In the genomic region with DNA sequence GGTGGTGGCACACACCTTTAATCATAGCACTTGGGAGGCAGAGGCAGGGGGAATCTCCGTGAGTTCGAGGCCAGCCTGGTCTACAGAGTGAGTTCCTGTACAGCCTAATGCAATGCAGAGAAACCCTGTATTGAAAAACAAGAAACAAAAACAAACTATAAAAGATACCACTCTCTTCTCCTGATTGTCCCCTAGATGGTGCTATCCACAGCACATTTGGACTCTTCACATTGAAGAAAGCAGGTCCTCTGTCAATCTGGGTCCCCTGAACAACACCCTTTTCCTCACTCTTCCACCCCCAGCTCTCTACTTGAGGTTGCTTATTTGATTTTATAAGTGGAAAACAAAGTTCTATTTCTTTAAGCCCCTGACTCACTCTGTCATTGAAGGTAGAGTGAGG, we compare ENCODE assay signal across 16 mouse cellular contexts. TPM values are rescaled to one million over a fixed set of nuclear protein-coding genes. Genes with fewer than 3 reads are reported as not detected.
A peak's percentile ranks its signal among the peaks of the same experiment; 100 is the strongest.
DNase-seq lines count a peak whose midpoint lies in the region; ATAC-seq and TF ChIP-seq lines count a peak whose summit lies in the region.
"Had no signal": no experiment of that assay in that cellular context is flagged by ENCODE, and none has a peak within 500 bp of the region (broad histone marks: within the 10 kb centered on the region; RNA-seq: fewer than 3 reads in every experiment).

No protein-coding gene starts in this region.

- no peaks in the 10 kb centered on the region for H3K9me3 ChIP-seq in forebrain, embryonic 14.5 days (replicated peaks; ENCODE audit: control insufficient read depth, low read length)
- no peaks in the 10 kb centered on the region for H3K9me3 ChIP-seq in forebrain, embryonic 15.5 days
- H3K9me3 ChIP-seq: forebrain, embryonic 10.5 days; intestine, embryonic 15.5 days; stomach, embryonic 15.5 days had no signal

- 79% methylated on average over 2 of the region's 2 CpGs for WGBS in forebrain, embryonic 14.5 days
- 55% methylated on average over 2 of the region's 2 CpGs for WGBS in forebrain, embryonic 15.5 days

- peak; percentile 11 for DNase-seq in forebrain, embryonic 14.5 days (ENCODE audit: low spot score)
- peak in 1 of 2 experiments; percentile 5 for DNase-seq in layer of hippocampus, adult 2 months (ENCODE audit: low spot score in 2 of 2)
- no peak for DNase-seq in layer of hippocampus, adult 8-10 months (ENCODE audit: low spot score in 2 of 2)
- DNase-seq in 3T3-L1 (ENCODE audit: low read depth, low spot score) (peak; percentile 28), MEL-GATA-1-ER (ENCODE audit: extremely low read depth, low read depth) (peak; percentile 9), adipocyte (ENCODE audit: low spot score) (no peak)
- DNase-seq: gastrocnemius, postnatal 25 days; heart, postnatal 14 days; right cerebral cortex, postnatal 4 days had no signal

- ATAC-seq in forebrain, embryonic 14.5 days: no peak
- ATAC-seq in forebrain, embryonic 15.5 days (replicated peaks): no peak
- no peak for ATAC-seq in granulocyte monocyte progenitor cell, adult 5-6 weeks (replicated peaks; ENCODE audit: poor library complexity, severe bottlenecking)
- ATAC-seq: activated CD4-positive, CD25-positive, alpha-beta regulatory T cell, adult 4 months; intestine, embryonic 15.5 days had no signal

- H3K27ac ChIP-seq in forebrain, embryonic 14.5 days (ENCODE audit: low read depth, low read length): no peak overlapping the region
- no peak overlapping the region for H3K27ac ChIP-seq in forebrain, embryonic 15.5 days (replicated peaks)
- H3K27ac ChIP-seq in layer of hippocampus, adult 2 months: no peak overlapping the region
- H3K27ac ChIP-seq: forebrain, embryonic 10.5 days; intestine, embryonic 15.5 days; macrophage; stomach, embryonic 15.5 days had no signal

- H3K4me2 ChIP-seq in forebrain, embryonic 14.5 days (ENCODE audit: low read length): no peak overlapping the region
- no peak overlapping the region for H3K4me2 ChIP-seq in forebrain, embryonic 15.5 days (replicated peaks)
- H3K4me2 ChIP-seq: intestine, embryonic 15.5 days; stomach, embryonic 15.5 days had no signal

- H3K36me3 ChIP-seq in forebrain, embryonic 14.5 days (ENCODE audit: control insufficient read depth, insufficient read depth, low read length): no peaks in the 10 kb centered on the region
- H3K36me3 ChIP-seq in forebrain, embryonic 15.5 days: no peaks in the 10 kb centered on the region
- H3K36me3 ChIP-seq: forebrain, embryonic 10.5 days; intestine, embryonic 15.5 days; stomach, embryonic 15.5 days had no signal

- no peaks in the 10 kb centered on the region for H3K4me1 ChIP-seq in forebrain, embryonic 14.5 days (ENCODE audit: control insufficient read depth, insufficient read depth, low read length)
- H3K4me1 ChIP-seq in forebrain, embryonic 15.5 days: no peaks in the 10 kb centered on the region
- H3K4me1 ChIP-seq: forebrain, embryonic 10.5 days; intestine, embryonic 15.5 days; stomach, embryonic 15.5 days had no signal

- H3K27me3 ChIP-seq in forebrain, embryonic 14.5 days (replicated peaks; ENCODE audit: control insufficient read depth, insufficient read depth, low read length): no peaks in the 10 kb centered on the region
- no peaks in the 10 kb centered on the region for H3K27me3 ChIP-seq in forebrain, embryonic 15.5 days
- H3K27me3 ChIP-seq: intestine, embryonic 15.5 days; stomach, embryonic 15.5 days had no signal

- no peak overlapping the region for H3K9ac ChIP-seq in forebrain, embryonic 14.5 days (ENCODE audit: low read length)
- no peak overlapping the region for H3K9ac ChIP-seq in forebrain, embryonic 15.5 days (replicated peaks)
- H3K9ac ChIP-seq: intestine, embryonic 15.5 days; stomach, embryonic 15.5 days had no signal

- H3K4me3 ChIP-seq in forebrain, embryonic 14.5 days (ENCODE audit: low read depth, low read length): no peak overlapping the region
- no peak overlapping the region for H3K4me3 ChIP-seq in forebrain, embryonic 15.5 days
- no peak overlapping the region for H3K4me3 ChIP-seq in layer of hippocampus, adult 2 months
- H3K4me3 ChIP-seq: forebrain, embryonic 10.5 days; intestine, embryonic 15.5 days; stomach, embryonic 15.5 days had no signal

- peak; percentile 73 for TF ChIP-seq CTCF in layer of hippocampus, adult 2 months (conservative IDR thresholded peaks at IDR 0.05)

RNA-seq across cellular contexts. Expression of gene Phka2, which starts 52.6 kb away (rescaled TPM):
- 10.0 and 12.6 TPM in 2 replicates for polyA plus RNA-seq in forebrain, embryonic 14.5 days (2014; fragmentation: Nextera tagmentation; extraction: Ambion mirVana)
- 11.7 and 13.1 TPM in 2 replicates for polyA plus RNA-seq in forebrain, embryonic 15.5 days (2015; fragmentation: Nextera tagmentation; extraction: Ambion mirVana)
- total RNA-seq in layer of hippocampus, adult 2 months (2021): 10 to 100 TPM; 27.7 to 37.4 TPM
- total RNA-seq in layer of hippocampus, adult 8-10 months (2022): 10 to 100 TPM; 23.2 to 51.2 (median 35.5) TPM
- total RNA-seq in granulocyte monocyte progenitor cell, adult 5-6 weeks (2014; fragmentation: Nextera tagmentation): 80.9 and 102 TPM in 2 replicates
- 60.4 and 69.2 TPM in 2 replicates for total RNA-seq in granulocyte monocyte progenitor cell, adult 5-6 weeks (2017)

RNA-seq across cellular contexts. Expression of gene Adgrg2, which starts 58.9 kb away (rescaled TPM):
- 0.69 and 0.85 TPM in 2 replicates for polyA plus RNA-seq in forebrain, embryonic 14.5 days (2014; fragmentation: Nextera tagmentation; extraction: Ambion mirVana)
- polyA plus RNA-seq in forebrain, embryonic 15.5 days (2015; fragmentation: Nextera tagmentation; extraction: Ambion mirVana): 0.78 and 1.1 TPM in 2 replicates
- total RNA-seq in layer of hippocampus, adult 2 months (2021): 1 to 10 TPM in 1 of 2 experiments, under 1 TPM in 1; 0.59 to 1.1 TPM
- 1 to 10 TPM in 1 of 4 experiments, under 1 TPM in 3; 0.41 to 1.6 (median 0.82) TPM for total RNA-seq in layer of hippocampus, adult 8-10 months (2022)
- not detected in 2 replicates for total RNA-seq in granulocyte monocyte progenitor cell, adult 5-6 weeks (2014; fragmentation: Nextera tagmentation)
- total RNA-seq in granulocyte monocyte progenitor cell, adult 5-6 weeks (2017): not detected in 2 replicates
- polyA plus RNA-seq: activated CD4-positive, CD25-positive, alpha-beta regulatory T cell, adult 4 months; macrophage had no signal

Comparison
In these comparisons a context has a peak if more than half of its experiments do, and no peak if none do; other contexts are left out.
1. DNase-seq: peak in forebrain, embryonic 14.5 days (single experiment), 3T3-L1 (single experiment) and MEL-GATA-1-ER (single experiment); none in layer of hippocampus, adult 8-10 months (0 of 2) and adipocyte (single experiment).